17 mouse cellular contexts compared by ENCODE assay signal in the genomic region with DNA sequence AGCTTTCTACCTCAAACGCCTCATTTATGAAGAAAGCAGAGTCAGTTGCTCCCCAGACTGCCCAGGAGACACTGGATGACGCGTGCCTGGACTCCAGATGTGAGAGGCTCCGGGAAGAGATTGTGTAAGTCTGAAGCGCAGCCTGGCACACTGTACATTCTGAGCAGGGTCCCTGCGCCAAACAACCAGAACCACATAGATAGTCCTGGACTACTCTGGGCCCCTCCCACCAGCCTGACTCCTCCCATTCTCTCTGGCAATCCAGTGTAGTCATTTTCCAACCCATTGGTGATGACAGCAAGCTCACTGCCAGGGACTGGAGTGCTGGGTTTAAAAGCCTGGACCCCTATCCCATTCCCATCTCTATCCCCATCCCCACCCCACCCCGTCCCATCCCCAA. TPM values are rescaled to one million over a fixed set of nuclear protein-coding genes. Genes with fewer than 3 reads are reported as not detected.
A peak's percentile ranks its signal among the peaks of the same experiment; 100 is the strongest.
DNase-seq lines count a peak whose midpoint lies in the region; ATAC-seq and TF ChIP-seq lines count a peak whose summit lies in the region.
"Had no signal": no experiment of that assay in that cellular context is flagged by ENCODE, and none has a peak within 500 bp of the region (broad histone marks: within the 10 kb centered on the region; RNA-seq: fewer than 3 reads in every experiment).

No protein-coding gene starts in this region.

- TF ChIP-seq POLR2A in testis, adult 2 months (IDR thresholded peaks at IDR 0.05; ENCODE audit: control insufficient read depth, low read depth, low read length) = no peak
- TF ChIP-seq POLR2A in limb, embryonic 14.5 days (IDR thresholded peaks at IDR 0.05; ENCODE audit: borderline replicate concordance, extremely low read depth, insufficient read depth, insufficient read length) = no peak
- TF ChIP-seq POLR2A in myocyte (IDR thresholded peaks at IDR 0.05; ENCODE audit: insufficient read length, low read depth) = no peak

- no peak for DNase-seq in heart, postnatal 25 days (ENCODE audit: low spot score)
- no peak for DNase-seq in testis, postnatal 14 days (ENCODE audit: low spot score)
- DNase-seq in limb, embryonic 14.5 days (ENCODE audit: low spot score) = no peak
- DNase-seq in cerebellum, adult 9-11 months = no peak
- no peak for DNase-seq in thymus, postnatal 4 days
- DNase-seq: embryo, embryonic 11 days; heart, postnatal 14 days; kidney, postnatal 36 days; thymus, adult 18-20 months had no signal

- intact Hi-C loops in heart, postnatal 25 days (cut with DNase I) = no loop called here

- no peak overlapping the region for H3ac ChIP-seq in myocyte (ENCODE audit: control insufficient read depth, insufficient read length)

- WGBS in heart, embryonic 15.5 days = 71% methylated on average over 7 of the region's 7 CpGs
- WGBS in limb, embryonic 14.5 days = 65% methylated on average over 7 of the region's 7 CpGs

- peaks cover 29% of the 10 kb centered on the region for H3K4me1 ChIP-seq in heart, embryonic 15.5 days (replicated peaks)
- peaks cover 16% of the 10 kb centered on the region for H3K4me1 ChIP-seq in testis, adult 2 months (ENCODE audit: control insufficient read depth, insufficient read depth, low read length)
- peaks cover 29% of the 10 kb centered on the region for H3K4me1 ChIP-seq in limb, embryonic 14.5 days (ENCODE audit: control insufficient read depth, insufficient read depth, low read length)

- H3K27me3 ChIP-seq in heart, embryonic 15.5 days = no peaks in the 10 kb centered on the region
- no peaks in the 10 kb centered on the region for H3K27me3 ChIP-seq in testis, adult 2 months (ENCODE audit: control insufficient read depth, insufficient read depth, low read length)
- H3K27me3 ChIP-seq in limb, embryonic 14.5 days (ENCODE audit: control insufficient read depth, insufficient read depth, low read length) = no peaks in the 10 kb centered on the region
- no peaks in the 10 kb centered on the region for H3K27me3 ChIP-seq in myocyte (ENCODE audit: control insufficient read depth, insufficient read depth, insufficient read length)
- H3K27me3 ChIP-seq: CH12.LX; intestine, embryonic 15.5 days; lung, embryonic 15.5 days; midbrain, embryonic 15.5 days had no signal

- H3K9me3 ChIP-seq in heart, embryonic 15.5 days (replicated peaks) = no peaks in the 10 kb centered on the region
- H3K9me3 ChIP-seq in limb, embryonic 14.5 days (ENCODE audit: control insufficient read depth, low read length) = no peaks in the 10 kb centered on the region
- H3K9me3 ChIP-seq: forebrain, embryonic 10.5 days; intestine, embryonic 15.5 days; lung, embryonic 15.5 days; midbrain, embryonic 15.5 days had no signal

- no peak overlapping the region for H3K4me2 ChIP-seq in heart, embryonic 15.5 days
- no peak overlapping the region for H3K4me2 ChIP-seq in limb, embryonic 14.5 days (replicated peaks; ENCODE audit: low read depth, low read length, severe bottlenecking)
- peak overlapping the region; percentile 76 for H3K4me2 ChIP-seq in myocyte (ENCODE audit: low read depth)
- H3K4me2 ChIP-seq: intestine, embryonic 15.5 days; lung, embryonic 15.5 days; midbrain, embryonic 15.5 days had no signal

- H3K27ac ChIP-seq in heart, embryonic 15.5 days = peak overlapping the region; percentile 60; the same call in 1 of the 2 replicates
- no peak overlapping the region for H3K27ac ChIP-seq in testis, adult 2 months (ENCODE audit: control insufficient read depth, insufficient read depth, low read depth, low read length)
- peak overlapping the region; percentile 78; the same call in 1 of the 2 replicates for H3K27ac ChIP-seq in limb, embryonic 14.5 days (replicated peaks; ENCODE audit: low read depth, low read length)
- H3K27ac ChIP-seq: intestine, embryonic 15.5 days; midbrain, embryonic 15.5 days had no signal

- no peak overlapping the region for H3K9ac ChIP-seq in heart, embryonic 15.5 days
- no peak overlapping the region for H3K9ac ChIP-seq in limb, embryonic 14.5 days (ENCODE audit: low read depth, low read length, severe bottlenecking)
- H3K9ac ChIP-seq: intestine, embryonic 15.5 days; midbrain, embryonic 15.5 days had no signal

- TF ChIP-seq CTCF in testis, adult 2 months (IDR thresholded peaks at IDR 0.05; ENCODE audit: control insufficient read depth, insufficient read depth, insufficient replicate concordance, low read depth, low read length) = no peak

- no peaks in the 10 kb centered on the region for H3K79me2 ChIP-seq in myocyte (ENCODE audit: control insufficient read depth, insufficient read depth)

- no peak for ATAC-seq in heart, embryonic 15.5 days (replicated peaks; ENCODE audit: insufficient number of reproducible peaks, insufficient read depth, low FRiP score, low read depth)
- no peak for ATAC-seq in limb, embryonic 14.5 days (ENCODE audit: low FRiP score, low read depth)
- ATAC-seq: intestine, embryonic 15.5 days; midbrain, embryonic 15.5 days had no signal

- H3K4me3 ChIP-seq in heart, embryonic 15.5 days = no peak overlapping the region
- peak overlapping the region; percentile 48 for H3K4me3 ChIP-seq in testis, adult 2 months (ENCODE audit: control insufficient read depth, low read depth, low read length)
- H3K4me3 ChIP-seq in limb, embryonic 14.5 days (replicated peaks; ENCODE audit: low read length) = no peak overlapping the region
- H3K4me3 ChIP-seq in myocyte = peak overlapping the region; percentile 7
- H3K4me3 ChIP-seq: forebrain, embryonic 10.5 days; intestine, embryonic 15.5 days; lung, embryonic 15.5 days; midbrain, embryonic 15.5 days had no signal

- H3K36me3 ChIP-seq in heart, embryonic 15.5 days = no peaks in the 10 kb centered on the region
- H3K36me3 ChIP-seq in testis, adult 2 months (ENCODE audit: control insufficient read depth, insufficient read depth, low read length) = no peaks in the 10 kb centered on the region
- H3K36me3 ChIP-seq in limb, embryonic 14.5 days (ENCODE audit: control insufficient read depth, insufficient read depth, low read length) = no peaks in the 10 kb centered on the region
- no peaks in the 10 kb centered on the region for H3K36me3 ChIP-seq in myocyte (ENCODE audit: control insufficient read depth, insufficient read depth)
- H3K36me3 ChIP-seq: forebrain, embryonic 10.5 days; intestine, embryonic 15.5 days; lung, embryonic 15.5 days; midbrain, embryonic 15.5 days had no signal

TF ChIP-seq in myocyte, 11 proteins besides CTCF, POLR2A, EP300 and RAD21:
- TF ChIP-seq POLR2AphosphoS2 (IDR thresholded peaks at IDR 0.05; ENCODE audit: insufficient read length, low read depth) = no peak
- no peak for TF ChIP-seq TCF3 (IDR thresholded peaks at IDR 0.05; ENCODE audit: insufficient read length, low read depth)
- no peak for TF ChIP-seq MYOG (IDR thresholded peaks at IDR 0.05; ENCODE audit: control insufficient read depth in 1 of 3, insufficient read depth in 1 of 3, insufficient read length in 2 of 3, low read depth in 2 of 3)
- no peak for TF ChIP-seq MAX (IDR thresholded peaks at IDR 0.05; ENCODE audit: low read depth)
- TF ChIP-seq REST (IDR thresholded peaks at IDR 0.05; ENCODE audit: insufficient read depth, insufficient read length) = no peak
- no peak for TF ChIP-seq SRF (IDR thresholded peaks at IDR 0.05; ENCODE audit: control insufficient read depth, insufficient read length, low read depth)
- no peak for TF ChIP-seq CEBPB (IDR thresholded peaks at IDR 0.05; ENCODE audit: insufficient read depth, poor library complexity, severe bottlenecking)
- TF ChIP-seq TCF12 (IDR thresholded peaks at IDR 0.05; ENCODE audit: insufficient read depth, poor library complexity, severe bottlenecking) = no peak
- TF ChIP-seq USF1 (IDR thresholded peaks at IDR 0.05; ENCODE audit: low read depth) = no peak
- TF ChIP-seq MYOD1 (IDR thresholded peaks at IDR 0.05; ENCODE audit: control insufficient read depth in 1 of 3, insufficient read length in 2 of 3, low read depth in 2 of 3) = no peak

RNA-seq across cellular contexts. Expression of gene Clic4, which starts 24.5 kb away (rescaled TPM):
- polyA plus RNA-seq in heart, embryonic 15.5 days (2015; fragmentation: Nextera tagmentation; extraction: Ambion mirVana) = 252 and 254 TPM in 2 replicates
- 100 to 1,000 TPM; 249 to 269 TPM for total RNA-seq in heart, postnatal 25 days (2021)
- polyA plus RNA-seq in testis, adult 2 months (2012; rRNA removed) = 20.9 and 21.0 TPM in 2 replicates
- polyA plus RNA-seq in limb, embryonic 14.5 days (2012; rRNA removed) = 68.0 and 72.1 TPM in 2 replicates
- 88.2 and 98.9 TPM in 2 replicates for polyA plus RNA-seq in limb, embryonic 14.5 days (2014; fragmentation: Nextera tagmentation; extraction: Ambion mirVana)
- polyA plus RNA-seq in myocyte (2012; fragmentation: generic; extraction: Trizol) = 250 TPM

RNA-seq across cellular contexts. Expression of gene Srrm1, which starts 56.0 kb away (rescaled TPM):
- polyA plus RNA-seq in heart, embryonic 15.5 days (2015; fragmentation: Nextera tagmentation; extraction: Ambion mirVana) = 134 and 152 TPM in 2 replicates
- total RNA-seq in heart, postnatal 25 days (2021) = 10 to 100 TPM; 58.8 to 62.3 TPM
- 23.5 and 25.7 TPM in 2 replicates for polyA plus RNA-seq in testis, adult 2 months (2012; rRNA removed)
- 158 and 197 TPM in 2 replicates for polyA plus RNA-seq in limb, embryonic 14.5 days (2012; rRNA removed)
- polyA plus RNA-seq in limb, embryonic 14.5 days (2014; fragmentation: Nextera tagmentation; extraction: Ambion mirVana) = 176 and 202 TPM in 2 replicates
- polyA plus RNA-seq in myocyte (2012; fragmentation: generic; extraction: Trizol) = 41.3 TPM

Comparison
In these comparisons a context has a peak if more than half of its experiments do, and no peak if none do; other contexts are left out.
1. H3K4me3 ChIP-seq: peak in testis, adult 2 months (single experiment) and myocyte (single experiment); none in heart, embryonic 15.5 days (single experiment) and limb, embryonic 14.5 days (single experiment).